Mouse (Mus musculus) MEL (cell line): ENCODE data around the gene Gm6309. TPM values are rescaled to one million over a fixed set of nuclear protein-coding genes. Genes with fewer than 3 reads are reported as not detected.
"Not testable (repeated sequence)": the region's sequence is repeated elsewhere in the genome, so short reads cannot be mapped to it uniquely, and the experiment has no call there.

Experiments
- DNase-seq: peaks from one replicate; pipeline ENCODE4 v3.0.0; 2011; ENCODE audit warnings: low read depth, low spot score
- H3K27ac ChIP-seq: 2 replicates; pipeline ENCODE4 v1.5.1; 2012; ENCODE audit warnings: low read depth, mild to moderate bottlenecking, control low read depth, low read length, moderate library complexity; ENCODE audit not compliant: control insufficient read depth
- H3K27me3 ChIP-seq, 2 experiments: fragments of 150-350 bp in 1 of 2; sonication (generic) in 1 of 2; 2 replicates each; pipeline ENCODE4 v1.6.1; 2012; ENCODE audit warnings: low read length in 2 of 2, mild to moderate bottlenecking in 2 of 2, improper control_type of control experiment in 1 of 2, moderate library complexity in 1 of 2; ENCODE audit not compliant: insufficient read depth in 2 of 2, control insufficient read depth in 1 of 2
- H3K36me3 ChIP-seq, 2 experiments: 2 replicates each; pipeline ENCODE4 v1.6.1; 2012 to 2014; ENCODE audit warnings: low read length in 2 of 2, improper control_type of control experiment in 1 of 2, inconsistent platforms in 1 of 2, mild to moderate bottlenecking in 1 of 2; ENCODE audit not compliant: insufficient read depth in 2 of 2, control insufficient read depth in 1 of 2
- H3K4me1 ChIP-seq, 2 experiments: fragments of 150-350 bp in 1 of 2; sonication (generic) in 1 of 2; 2 replicates each; pipeline ENCODE4 v1.6.1; 2012; ENCODE audit warnings: low read length in 2 of 2, improper control_type of control experiment in 1 of 2, mild to moderate bottlenecking in 1 of 2; ENCODE audit not compliant: insufficient read depth in 2 of 2, control insufficient read depth in 1 of 2
- H3K4me3 ChIP-seq, 2 experiments: fragments of 150-350 bp in 1 of 2; sonication (generic) in 1 of 2; 2 replicates each; pipeline ENCODE4 v1.5.1; 2012; ENCODE audit warnings: low read depth in 2 of 2, low read length in 2 of 2, mild to moderate bottlenecking in 2 of 2, moderate library complexity in 2 of 2, control low read depth in 1 of 2, improper control_type of control experiment in 1 of 2; ENCODE audit not compliant: control insufficient read depth in 1 of 2, insufficient read depth in 1 of 2
- H3K79me2 ChIP-seq: 2 replicates; pipeline ENCODE4 v1.6.1; 2012; ENCODE audit warnings: mild to moderate bottlenecking, low read length, moderate library complexity; ENCODE audit not compliant: control insufficient read depth, poor library complexity, insufficient read depth
- H3K9ac ChIP-seq: 2 replicates; pipeline ENCODE4 v1.6.1; 2012; ENCODE audit warnings: low read depth, mild to moderate bottlenecking, control low read depth, low read length, moderate library complexity; ENCODE audit not compliant: control insufficient read depth, poor library complexity, severe bottlenecking
- H3K9me3 ChIP-seq: fragments of 150-350 bp; sonication (generic); replicated peaks from 2 replicates; pipeline ENCODE4 v1.6.1; 2012; ENCODE audit warnings: mild to moderate bottlenecking, low read length, improper control_type of control experiment, moderate library complexity; ENCODE audit not compliant: insufficient read depth
- CHD1 ChIP-seq: IDR thresholded peaks from 2 replicates; pipeline ENCODE4 v1.6.1; 2012; ENCODE audit warnings: low read depth, mild to moderate bottlenecking, inconsistent platforms, low read length, improper control_type of control experiment
- CTCF ChIP-seq, 3 experiments: IDR thresholded peaks in 2 of 3; conservative IDR thresholded peaks in 1 of 3; 2 replicates each; pipeline ENCODE4 v1.5.1; 2011 to 2012; ENCODE audit warnings: low read length in 3 of 3, low read depth in 2 of 3, mild to moderate bottlenecking in 2 of 3, improper control_type of control experiment in 1 of 3, inconsistent platforms in 1 of 3, mixed read lengths in 1 of 3, moderate library complexity in 1 of 3; ENCODE audit not compliant: control insufficient read depth in 1 of 3, insufficient read depth in 1 of 3, poor library complexity in 1 of 3, severe bottlenecking in 1 of 3
- E2F4 ChIP-seq: IDR thresholded peaks from 2 replicates; pipeline ENCODE4 v1.6.1; 2011; ENCODE audit warnings: low read depth, low read length, improper control_type of control experiment, borderline replicate concordance
- EP300 ChIP-seq, 2 experiments: IDR thresholded peaks; 2 replicates each; pipeline ENCODE4 v1.6.1; 2011; ENCODE audit warnings: improper control_type of control experiment in 2 of 2, low read length in 2 of 2, low read depth in 1 of 2, mild to moderate bottlenecking in 1 of 2
- MAFK ChIP-seq: IDR thresholded peaks from 2 replicates; pipeline ENCODE4 v1.6.1; 2011; ENCODE audit warnings: low read depth, mild to moderate bottlenecking, low read length, improper control_type of control experiment, borderline replicate concordance
- MAZ ChIP-seq: IDR thresholded peaks from 2 replicates; pipeline ENCODE4 v1.6.1; 2012; ENCODE audit warnings: low read depth, mild to moderate bottlenecking, inconsistent platforms, low read length, improper control_type of control experiment
- MYC ChIP-seq: IDR thresholded peaks from 2 replicates; pipeline ENCODE4 v1.6.1; 2011; ENCODE audit warnings: low read depth, mild to moderate bottlenecking, low read length, improper control_type of control experiment, moderate library complexity
- POLR2AphosphoS2 ChIP-seq: IDR thresholded peaks from 2 replicates; pipeline ENCODE4 v1.6.1; 2011; ENCODE audit warnings: low read length, improper control_type of control experiment
- RAD21 ChIP-seq: IDR thresholded peaks from 2 replicates; pipeline ENCODE4 v1.6.1; 2011; ENCODE audit warnings: mild to moderate bottlenecking, low read depth, low read length, improper control_type of control experiment
- RCOR1 ChIP-seq: IDR thresholded peaks from 2 replicates; pipeline ENCODE4 v1.6.1; 2012; ENCODE audit warnings: low read depth, mild to moderate bottlenecking, inconsistent platforms, low read length, improper control_type of control experiment
- SMC3 ChIP-seq: IDR thresholded peaks from 2 replicates; pipeline ENCODE4 v1.6.1; 2011; ENCODE audit warnings: low read depth, low read length, improper control_type of control experiment
- polyA plus RNA-seq, 2 experiments: library from polyadenylated mRNA; stranded (reverse) in 1 of 2; unstranded in 1 of 2; fragments of >175 nt in 1 of 2; fragments of >200 nt in 1 of 2; gene quantifications; 2 replicates each; pipeline versions ENCODE4 v1.2.1 to v1.2.4; 2012; ENCODE audit warnings: low replicate concordance in 2 of 2, low read depth in 1 of 2; ENCODE audit not compliant: insufficient read length in 2 of 2, insufficient read depth in 1 of 2, missing spikeins in 1 of 2
- total RNA-seq: library from RNA; depleted of rRNA; stranded (reverse); fragments of 300-350 nt; gene quantifications from 2 replicates; pipeline ENCODE4 v1.2.3, GENCODE M21; 2012

Gm6309 gene
- total and polyA plus RNA-seq, 3 experiments, result not detected

- not testable (repeated sequence) for H3K4me1 ChIP-seq, H3K27me3 ChIP-seq, H3K79me2 ChIP-seq, H3K27ac ChIP-seq, H3K4me3 ChIP-seq, H3K9me3 ChIP-seq, H3K36me3 ChIP-seq, H3K9ac ChIP-seq, DNase-seq
- TF ChIP-seq SMC3 (peak; percentile 27), RAD21 (peak; percentile 15), CTCF (IDR thresholded peaks at IDR 0.05 in 2 of 3, conservative IDR thresholded peaks at IDR 0.05 in 1 of 3; ENCODE audit: control insufficient read depth in 1 of 3, insufficient read depth in 1 of 3, low read depth in 2 of 3, low read length in 3 of 3, poor library complexity in 1 of 3, severe bottlenecking in 1 of 3) (peak; percentile 27 to 51 (median 38); a peak in 5 of 6 replicates)
Measured at GRCm38 (mm10) chr5:146172744-146173143, 2.2 kb upstream of the Gm6309 start.

GRCm38 (mm10) chr5:146160439-146160838 lies 10.1 kb downstream of the Gm6309 start, which contains the start of gene Gm5565:
TSS of gene Gm5565 (minus strand) at chr5:146160539.
- not testable (repeated sequence) for H3K9me3 ChIP-seq, H3K4me3 ChIP-seq, H3K4me1 ChIP-seq, H3K36me3 ChIP-seq, H3K27ac ChIP-seq, DNase-seq, H3K79me2 ChIP-seq, H3K27me3 ChIP-seq, H3K9ac ChIP-seq

- H3K36me3 ChIP-seq, H3K79me2 ChIP-seq, DNase-seq, H3K9me3 ChIP-seq, H3K27me3 ChIP-seq, H3K4me1 ChIP-seq, H3K4me3 ChIP-seq, H3K27ac ChIP-seq, H3K9ac ChIP-seq: not testable (repeated sequence)
Measured at GRCm38 (mm10) chr5:146158326-146158725, 12.2 kb downstream of the Gm6309 start.

- no peaks in the 10 kb centered on the region for H3K27me3 ChIP-seq
- TF ChIP-seq MAFK (no peak), SMC3 (no peak), RCOR1 (no peak), EP300 (IDR thresholded peaks at IDR 0.05; ENCODE audit: low read depth in 1 of 2, low read length in 2 of 2) (no peak), E2F4 (no peak), CHD1 (no peak), POLR2AphosphoS2 (no peak), MYC (no peak), MAZ (no peak)
- H3K27ac ChIP-seq, result no peak overlapping the region
- no peak for DNase-seq
- no peak overlapping the region for H3K9ac ChIP-seq
- no peaks in the 10 kb centered on the region for H3K4me1 ChIP-seq
- no peaks in the 10 kb centered on the region for H3K36me3 ChIP-seq
- H3K4me3 ChIP-seq, result no peak overlapping the region
- no peaks in the 10 kb centered on the region for H3K9me3 ChIP-seq
- H3K79me2 ChIP-seq, result no peaks in the 10 kb centered on the region
Measured at GRCm38 (mm10) chr5:146150454-146150853, 20.1 kb downstream of the Gm6309 start.
